Mouse (Mus musculus) kidney, adult 2 months (tissue): ENCODE data around the gene Hist1h4h.

Source experiments
- CTCF ChIP-seq: fragments of 200-500 bp; conservative IDR thresholded peaks from 2 replicates; pipeline ENCODE4 v1.5.1; 2011; ENCODE audit warnings: low read depth, mild to moderate bottlenecking, control low read depth, low read length, moderate library complexity, mixed read lengths; ENCODE audit not compliant: insufficient read depth, insufficient read length
- POLR2A ChIP-seq: fragments of 200-500 bp; IDR thresholded peaks from one replicate; pipeline ENCODE4 v1.6.1; 2011; ENCODE audit warnings: low read depth, low read length, control low read depth

DNA sequence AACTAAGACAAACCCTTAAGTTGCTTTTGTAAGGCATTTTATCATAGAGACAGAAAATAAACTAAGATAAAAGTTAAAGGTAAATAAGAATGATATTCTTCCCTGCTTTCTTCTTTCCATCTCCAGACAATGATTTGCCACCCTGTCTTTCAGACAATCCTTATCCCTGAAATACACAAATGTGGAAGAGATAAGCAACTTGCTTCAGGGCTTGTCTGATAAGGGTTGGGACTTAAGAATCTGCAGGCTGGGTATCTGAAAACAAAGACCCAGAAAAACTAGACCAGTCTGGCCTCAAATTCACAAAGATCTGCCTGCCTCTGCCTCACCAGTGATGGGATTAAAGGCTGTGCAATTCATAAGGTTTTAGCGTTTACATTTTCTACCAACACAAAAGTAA lies 39.6 kb upstream of the Hist1h4h start:
- TF ChIP-seq CTCF = no peak
- TF ChIP-seq POLR2A = no peak
